Mouse (Mus musculus) stomach, postnatal 0 days (tissue): ENCODE measurements around the gene Oxsm. TPM values are rescaled to one million over a fixed set of nuclear protein-coding genes. Genes with fewer than 3 reads are reported as not detected.

Source experiments
- ATAC-seq: fragments of 200-750 bp; cut with Nextera tagmentation; 2 replicates; pipeline ENCODE4 v1.8.0; 2017; ENCODE audit not compliant: low FRiP score, low TSS enrichment
- DNase-seq: peaks from one replicate; pipeline ENCODE4 v3.0.0-alpha.2; 2016; ENCODE audit warnings: low spot score
- H3K27ac ChIP-seq: fragments of 300-500 bp; sonication (generic); replicated peaks from 2 replicates; pipeline ENCODE4 v1.5.1; 2014; ENCODE audit warnings: mild to moderate bottlenecking, control low read depth
- H3K27me3 ChIP-seq: fragments of 300-500 bp; sonication (generic); 2 replicates; pipeline ENCODE4 v1.6.1; 2014; ENCODE audit warnings: low read length; ENCODE audit not compliant: control insufficient read depth, insufficient read depth
- H3K36me3 ChIP-seq: fragments of 300-500 bp; sonication (generic); 2 replicates; pipeline ENCODE4 v1.6.1; 2014; ENCODE audit warnings: low read length, mixed read lengths; ENCODE audit not compliant: control insufficient read depth, insufficient read depth
- H3K4me1 ChIP-seq: fragments of 300-500 bp; sonication (generic); replicated peaks from 2 replicates; pipeline ENCODE4 v1.6.1; 2014; ENCODE audit warnings: antibody characterized with exemption; ENCODE audit not compliant: control insufficient read depth, insufficient read depth
- H3K4me2 ChIP-seq: fragments of 300-500 bp; sonication (generic); replicated peaks from 2 replicates; pipeline ENCODE4 v1.6.1; 2014; ENCODE audit warnings: low read depth, mild to moderate bottlenecking, control low read depth, moderate library complexity
- H3K4me3 ChIP-seq: fragments of 300-500 bp; sonication (generic); 2 replicates; pipeline ENCODE4 v1.5.1; 2014; ENCODE audit warnings: low read depth, low read length, control low read depth
- H3K9ac ChIP-seq: fragments of 300-500 bp; sonication (generic); 2 replicates; pipeline ENCODE4 v1.6.1; 2014; ENCODE audit warnings: mild to moderate bottlenecking, low read length, control low read depth, mixed read lengths
- H3K9me3 ChIP-seq: fragments of 300-500 bp; sonication (generic); 2 replicates; pipeline ENCODE4 v1.6.1; 2016; ENCODE audit warnings: low read length; ENCODE audit not compliant: control insufficient read depth
- CTCF ChIP-seq: IDR thresholded peaks from 2 replicates; pipeline ENCODE4 v1.5.1; 2016; ENCODE audit warnings: antibody characterized with exemption, low read depth, mild to moderate bottlenecking, moderate library complexity
- EP300 ChIP-seq: optimal IDR thresholded peaks from 2 replicates; pipeline ENCODE3; 2016; ENCODE audit warnings: antibody characterized with exemption
- WGBS: fragments of 180-500 bp; shearing (Covaris S2); extraction: QIAGEN DNeasy Blood & Tissue Kit; methylation state at CpG from one replicate; pipeline ENCODE4 v1.1.7; 2014; 5-methylcytosine and 5-hydroxymethylcytosine counted together
- polyA plus RNA-seq: library from polyadenylated mRNA; unstranded; fragments of >200 nt; fragmentation: Nextera tagmentation; extraction: Ambion mirVana; gene quantifications from 2 replicates; pipeline ENCODE4 v1.2.1, GENCODE M21; 2015

The Oxsm gene
- polyA plus RNA-seq, 1 experiment from 2014 or later: 1.9 TPM

DNA sequence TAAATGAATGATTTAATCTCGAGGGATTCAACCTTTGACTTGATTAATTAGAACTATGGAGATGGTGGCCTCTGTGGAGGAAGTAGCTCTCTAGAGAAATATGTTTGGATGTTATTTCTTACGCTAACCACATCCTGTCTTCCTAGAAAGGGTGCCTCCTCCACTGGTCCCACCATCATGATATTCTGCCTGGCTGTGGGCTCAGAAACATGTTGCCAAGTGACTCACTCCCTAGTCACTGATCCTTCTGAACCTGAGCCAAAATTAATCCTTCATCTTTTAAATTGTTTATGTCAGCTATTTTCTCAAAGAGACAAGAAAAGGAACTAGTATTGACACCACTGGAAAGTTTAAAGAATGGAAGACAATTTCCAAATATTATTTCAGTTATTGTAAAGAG, 6.6 kb upstream of the Oxsm start:
- WGBS: 30% methylated on average over 2 of the region's 2 CpGs
- no peak for TF ChIP-seq EP300
- ATAC-seq: peak; percentile 45; the same call in 1 of the 2 replicates
- H3K9me3 ChIP-seq: no peaks in the 10 kb centered on the region
- H3K27ac ChIP-seq: no peak overlapping the region
- H3K9ac ChIP-seq: no peak overlapping the region
- H3K4me1 ChIP-seq: no peaks in the 10 kb centered on the region; the same call in 1 of the 2 replicates
- no peak overlapping the region for H3K4me3 ChIP-seq
- peaks cover 6% of the 10 kb centered on the region; the same call in 1 of the 2 replicates for H3K36me3 ChIP-seq
- no peak for DNase-seq
- no peaks in the 10 kb centered on the region for H3K27me3 ChIP-seq
- no peak overlapping the region for H3K4me2 ChIP-seq

- ATAC-seq (no peak), DNase-seq (no peak)
- no peaks in the 10 kb centered on the region; the same call in 1 of the 2 replicates for H3K4me1 ChIP-seq
- H3K4me2 ChIP-seq: no peak overlapping the region
- peaks cover 5% of the 10 kb centered on the region; the same call in 1 of the 2 replicates for H3K36me3 ChIP-seq
- TF ChIP-seq CTCF (no peak), EP300 (no peak)
- 81% methylated on average over 3 of the region's 3 CpGs for whole genome bisulfite sequencing
- H3K4me3 ChIP-seq: no peak overlapping the region
- H3K9me3 ChIP-seq: no peaks in the 10 kb centered on the region
- no peak overlapping the region for H3K9ac ChIP-seq
- 0 out of 2 replicates have a peak overlapping the region, but pooled peaks have one; percentile 1 for H3K27ac ChIP-seq
- H3K27me3 ChIP-seq: no peaks in the 10 kb centered on the region
Measured at GRCm38 (mm10) chr14:16255745-16256144, 6.1 kb upstream of the Oxsm start.

DNA sequence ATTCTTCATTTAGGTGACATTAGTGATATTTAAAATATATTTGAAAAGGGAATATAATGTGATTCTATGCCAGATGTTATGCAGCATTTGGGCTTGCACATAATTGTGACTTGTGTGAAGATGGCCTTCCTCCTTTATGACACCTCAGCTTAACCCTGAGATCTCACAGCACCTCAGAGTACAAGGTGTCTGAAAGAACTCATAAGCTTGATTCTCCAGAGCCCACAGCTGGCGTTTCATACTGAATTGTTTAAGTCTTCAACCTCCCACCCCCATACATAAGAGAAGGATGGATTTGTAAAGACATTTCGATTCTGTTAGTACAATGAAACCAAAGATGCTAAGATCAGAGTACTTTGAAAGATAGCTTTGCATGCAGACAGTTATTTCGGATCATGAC, 491 bp upstream of the Oxsm start:
- Histone ChIP-seq H3K4me2 (peak overlapping the region; percentile 81), H3K27ac (peak overlapping the region; percentile 95), H3K4me1 (no peaks in the 10 kb centered on the region; the same call in 1 of the 2 replicates), H3K9ac (peak overlapping the region; percentile 98), H3K9me3 (no peaks in the 10 kb centered on the region), H3K27me3 (no peaks in the 10 kb centered on the region), H3K36me3 (no peaks in the 10 kb centered on the region), H3K4me3 (peak overlapping the region; percentile 76)
- TF ChIP-seq EP300 (no peak), CTCF (no peak)
- WGBS: 58% methylated on average over 3 of the region's 3 CpGs
- ATAC-seq (no peak), DNase-seq (no peak)

GRCm38 (mm10) chr14:16248603-16249157, 928 bp downstream of the Oxsm start:
- TF ChIP-seq EP300 (no peak), CTCF (no peak)
- DNase-seq: no peak
- H3K9ac ChIP-seq: peak overlapping the region; percentile 98
- H3K36me3 ChIP-seq: no peaks in the 10 kb centered on the region
- 11% methylated on average over 9 of the region's 9 CpGs for WGBS
- H3K4me2 ChIP-seq: peak overlapping the region; percentile 81
- no peaks in the 10 kb centered on the region for H3K9me3 ChIP-seq
- no peaks in the 10 kb centered on the region; the same call in 1 of the 2 replicates for H3K4me1 ChIP-seq
- H3K27ac ChIP-seq: peak overlapping the region; percentile 95
- H3K4me3 ChIP-seq: peak overlapping the region; percentile 76
- ATAC-seq: peak; percentile 1; the same call in 1 of the 2 replicates
- H3K27me3 ChIP-seq: no peaks in the 10 kb centered on the region

DNA sequence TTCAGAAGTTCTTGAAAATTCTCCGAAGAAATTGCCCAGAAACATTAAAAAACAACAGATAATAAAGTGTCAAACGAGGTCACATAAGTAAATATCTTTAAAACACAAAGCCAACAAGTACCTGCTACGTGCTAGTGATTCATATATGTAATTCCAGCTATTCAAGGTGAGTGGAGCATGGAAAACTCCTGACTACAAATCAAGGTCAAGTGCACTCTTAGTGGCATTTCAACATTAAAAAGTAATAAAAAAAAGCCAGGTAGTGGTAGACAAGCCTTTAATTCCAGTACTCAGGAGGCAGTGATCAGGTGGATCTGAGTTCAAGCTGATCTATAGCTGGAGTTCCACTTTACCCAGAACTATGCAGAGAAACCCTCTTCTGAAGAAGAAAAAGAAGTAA, 1.5 kb downstream of the Oxsm start:
- Histone ChIP-seq H3K4me3 (no peak overlapping the region), H3K27ac (no peak overlapping the region), H3K9me3 (no peaks in the 10 kb centered on the region), H3K27me3 (no peaks in the 10 kb centered on the region), H3K9ac (no peak overlapping the region), H3K4me1 (no peaks in the 10 kb centered on the region; the same call in 1 of the 2 replicates), H3K4me2 (peak overlapping the region; percentile 81), H3K36me3 (no peaks in the 10 kb centered on the region)
- WGBS: 69% methylated on average over 3 of the region's 3 CpGs
- ATAC-seq (no peak), DNase-seq (no peak)
- TF ChIP-seq EP300: no peak
- no peak for TF ChIP-seq CTCF

DNA sequence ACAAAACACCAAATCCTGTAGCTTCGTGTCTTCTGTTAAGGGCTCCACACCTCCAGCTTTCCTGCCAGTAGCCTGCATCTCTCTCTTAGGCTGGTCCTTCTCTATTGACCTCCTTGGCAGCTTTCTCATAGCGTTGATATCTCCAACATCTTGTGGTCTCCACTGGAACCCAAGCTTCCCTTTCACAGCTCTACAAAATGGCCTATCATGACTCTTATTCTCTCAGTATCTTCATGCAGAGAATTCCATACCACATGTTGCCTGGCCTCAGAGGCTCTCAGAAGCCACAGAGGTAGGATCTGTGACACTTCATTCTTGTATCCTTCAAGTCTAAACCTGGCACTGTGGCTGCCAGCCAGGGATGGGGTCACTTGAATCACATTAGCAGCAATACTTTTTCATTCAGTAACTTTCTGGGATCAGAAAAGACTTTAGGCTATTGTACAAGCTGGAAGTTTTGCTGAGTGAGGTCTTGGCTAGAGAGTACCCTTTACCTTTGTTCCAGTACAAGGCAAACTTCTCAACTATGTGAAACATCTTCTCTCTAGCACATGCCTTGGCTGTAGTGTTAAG, 3.2 kb downstream of the Oxsm start:
- WGBS: 85% methylated on average over 2 of the region's 2 CpGs
- TF ChIP-seq CTCF (no peak), EP300 (no peak)
- Histone ChIP-seq H3K4me2 (no peak overlapping the region), H3K4me3 (no peak overlapping the region), H3K27me3 (no peaks in the 10 kb centered on the region), H3K36me3 (no peaks in the 10 kb centered on the region), H3K9ac (no peak overlapping the region), H3K27ac (no peak overlapping the region), H3K4me1 (no peaks in the 10 kb centered on the region; the same call in 1 of the 2 replicates), H3K9me3 (no peaks in the 10 kb centered on the region)
- ATAC-seq (no peak), DNase-seq (no peak)
